19 mouse cellular contexts compared by ENCODE assay signal in genomic region chr14:33634354-33634753, GRCm38 (mm10). TPM values are rescaled to one million over a fixed set of nuclear protein-coding genes. Genes with fewer than 3 reads are reported as not detected.
A peak's percentile ranks its signal among the peaks of the same experiment; 100 is the strongest.
DNase-seq lines count a peak whose midpoint lies in the region; ATAC-seq and TF ChIP-seq lines count a peak whose summit lies in the region.
"Had no signal": no experiment of that assay in that cellular context is flagged by ENCODE, and none has a peak within 500 bp of the region (broad histone marks: within the 10 kb centered on the region; RNA-seq: fewer than 3 reads in every experiment).

No protein-coding gene starts in this region.

- 0 out of 2 replicates have a peak overlapping the region, but pooled peaks have one; percentile 1 for H3K27ac ChIP-seq in liver, embryonic 12.5 days
- H3K27ac ChIP-seq in liver, embryonic 14.5 days = no peak overlapping the region
- no peak overlapping the region for H3K27ac ChIP-seq in liver, embryonic 16.5 days (ENCODE audit: low read length)
- H3K27ac ChIP-seq in lung, postnatal 0 days (ENCODE audit: low read length) = no peak overlapping the region
- no peak overlapping the region for H3K27ac ChIP-seq in cerebellum, adult 2 months (ENCODE audit: insufficient read depth, low read length)
- H3K27ac ChIP-seq: embryonic facial prominence, embryonic 10.5 days; embryonic facial prominence, embryonic 12.5 days; forebrain, embryonic 13.5 days; forebrain, embryonic 15.5 days had no signal

- TF ChIP-seq EP300 in liver, embryonic 14.5 days (IDR thresholded peaks at IDR 0.05; ENCODE audit: low read depth) = no peak
- no peak for TF ChIP-seq EP300 in lung, postnatal 0 days (IDR thresholded peaks at IDR 0.05)

- H3K4me1 ChIP-seq in liver, embryonic 12.5 days = peaks cover 33% of the 10 kb centered on the region
- peaks cover 14 to 15% of the 10 kb centered on the region in 2 experiments for H3K4me1 ChIP-seq in liver, embryonic 14.5 days (replicated peaks; ENCODE audit: control insufficient read depth in 2 of 2, insufficient read depth in 2 of 2, low read length in 1 of 2)
- peaks cover 10% of the 10 kb centered on the region; the same call in 1 of the 2 replicates for H3K4me1 ChIP-seq in liver, embryonic 16.5 days (ENCODE audit: control insufficient read depth, low read depth, low read length)
- H3K4me1 ChIP-seq in lung, postnatal 0 days (ENCODE audit: insufficient read depth, low read depth, low read length) = no peaks in the 10 kb centered on the region
- no peaks in the 10 kb centered on the region for H3K4me1 ChIP-seq in cerebellum, adult 2 months (ENCODE audit: control insufficient read depth, insufficient read depth, low read length)
- H3K4me1 ChIP-seq: embryonic facial prominence, embryonic 10.5 days; embryonic facial prominence, embryonic 12.5 days; forebrain, embryonic 13.5 days; forebrain, embryonic 15.5 days had no signal

- no peak for TF ChIP-seq POLR2A in cerebellum, adult 2 months (IDR thresholded peaks at IDR 0.05; ENCODE audit: borderline replicate concordance, insufficient read depth, low read length)

- H3K27me3 ChIP-seq in liver, embryonic 12.5 days (replicated peaks) = no peaks in the 10 kb centered on the region
- H3K27me3 ChIP-seq in liver, embryonic 14.5 days (ENCODE audit: control insufficient read depth, insufficient read depth, low read length) = no peaks in the 10 kb centered on the region
- H3K27me3 ChIP-seq in liver, embryonic 16.5 days (ENCODE audit: control insufficient read depth, insufficient read depth, low read depth, low read length) = no peaks in the 10 kb centered on the region
- H3K27me3 ChIP-seq in lung, postnatal 0 days (replicated peaks; ENCODE audit: insufficient read depth, low read length) = no peaks in the 10 kb centered on the region
- no peaks in the 10 kb centered on the region for H3K27me3 ChIP-seq in cerebellum, adult 2 months (ENCODE audit: control insufficient read depth, insufficient read depth, low read length)
- H3K27me3 ChIP-seq: embryonic facial prominence, embryonic 12.5 days; forebrain, embryonic 13.5 days; forebrain, embryonic 15.5 days had no signal

- no peaks in the 10 kb centered on the region for H3K9me3 ChIP-seq in liver, embryonic 12.5 days (replicated peaks)
- no peaks in the 10 kb centered on the region for H3K9me3 ChIP-seq in liver, embryonic 14.5 days (ENCODE audit: control insufficient read depth, low read length)
- no peaks in the 10 kb centered on the region for H3K9me3 ChIP-seq in liver, embryonic 16.5 days (replicated peaks; ENCODE audit: control insufficient read depth, low read length)
- H3K9me3 ChIP-seq in lung, postnatal 0 days (ENCODE audit: low read length) = no peaks in the 10 kb centered on the region
- H3K9me3 ChIP-seq: embryonic facial prominence, embryonic 10.5 days; embryonic facial prominence, embryonic 12.5 days; forebrain, embryonic 13.5 days; forebrain, embryonic 15.5 days had no signal

- H3K36me3 ChIP-seq in liver, embryonic 12.5 days = no peaks in the 10 kb centered on the region
- no peaks in the 10 kb centered on the region for H3K36me3 ChIP-seq in liver, embryonic 14.5 days (replicated peaks; ENCODE audit: control insufficient read depth, insufficient read depth, low read depth)
- no peaks in the 10 kb centered on the region for H3K36me3 ChIP-seq in liver, embryonic 16.5 days (ENCODE audit: control insufficient read depth, insufficient read depth)
- no peaks in the 10 kb centered on the region for H3K36me3 ChIP-seq in lung, postnatal 0 days (ENCODE audit: insufficient read depth, low read length)
- H3K36me3 ChIP-seq: embryonic facial prominence, embryonic 10.5 days; embryonic facial prominence, embryonic 12.5 days; forebrain, embryonic 15.5 days had no signal

- no peak for TF ChIP-seq CTCF in liver, embryonic 14.5 days (IDR thresholded peaks at IDR 0.05; ENCODE audit: low read depth)
- no peak for TF ChIP-seq CTCF in lung, postnatal 0 days (IDR thresholded peaks at IDR 0.05)
- no peak for TF ChIP-seq CTCF in cerebellum, adult 2 months (IDR thresholded peaks at IDR 0.05; ENCODE audit: borderline replicate concordance, insufficient read depth, low read depth, low read length)

- DNase-seq in liver = no peak
- no peak for DNase-seq in liver, embryonic 14.5 days (ENCODE audit: low read depth in 3 of 3, low spot score in 3 of 3)
- DNase-seq in lung, postnatal 0 days (ENCODE audit: low spot score) = no peak
- DNase-seq in cerebellum, adult 2 months = no peak
- DNase-seq: adrenal gland, adult 2 months; adrenal gland, postnatal 10 days; adrenal gland, postnatal 25 days; cerebellum, adult 11 months; cerebellum, adult 18-20 months; cerebellum, adult 9-10 months; cerebellum, postnatal 10 days; cerebellum, postnatal 25 days had no signal

- H3K4me3 ChIP-seq in liver, embryonic 12.5 days = no peak overlapping the region
- H3K4me3 ChIP-seq in liver, embryonic 14.5 days (ENCODE audit: insufficient read depth in 1 of 2, low read depth in 2 of 2, low read length in 2 of 2) = no peak overlapping the region
- no peak overlapping the region for H3K4me3 ChIP-seq in liver, embryonic 16.5 days (ENCODE audit: low read depth, low read length)
- H3K4me3 ChIP-seq in lung, postnatal 0 days (ENCODE audit: low read depth, low read length) = no peak overlapping the region
- no peak overlapping the region for H3K4me3 ChIP-seq in cerebellum, adult 2 months (replicated peaks; ENCODE audit: insufficient read depth, low read depth, low read length)
- H3K4me3 ChIP-seq: embryonic facial prominence, embryonic 10.5 days; embryonic facial prominence, embryonic 12.5 days; forebrain, embryonic 13.5 days; forebrain, embryonic 15.5 days had no signal

- no peak overlapping the region for H3K4me2 ChIP-seq in liver, embryonic 12.5 days
- 0 out of 2 replicates have a peak overlapping the region, but pooled peaks have one; percentile 8 for H3K4me2 ChIP-seq in liver, embryonic 14.5 days (ENCODE audit: low read depth)
- H3K4me2 ChIP-seq in liver, embryonic 16.5 days (ENCODE audit: low read depth, low read length) = no peak overlapping the region
- no peak overlapping the region for H3K4me2 ChIP-seq in lung, postnatal 0 days (replicated peaks; ENCODE audit: low read depth, low read length)
- H3K4me2 ChIP-seq: embryonic facial prominence, embryonic 12.5 days; forebrain, embryonic 13.5 days; forebrain, embryonic 15.5 days had no signal

- H3K9ac ChIP-seq in liver, embryonic 12.5 days = no peak overlapping the region
- H3K9ac ChIP-seq in liver, embryonic 14.5 days (replicated peaks) = no peak overlapping the region
- H3K9ac ChIP-seq in liver, embryonic 16.5 days (ENCODE audit: low read depth, low read length) = no peak overlapping the region
- no peak overlapping the region for H3K9ac ChIP-seq in lung, postnatal 0 days (replicated peaks; ENCODE audit: low read depth)
- H3K9ac ChIP-seq: embryonic facial prominence, embryonic 12.5 days; forebrain, embryonic 13.5 days; forebrain, embryonic 15.5 days had no signal

- 43% methylated on average over 4 of the region's 4 CpGs for WGBS in liver, embryonic 12.5 days (ENCODE audit: insufficient replicate concordance)
- WGBS in liver, embryonic 14.5 days (ENCODE audit: insufficient replicate concordance) = 38% methylated on average over 4 of the region's 4 CpGs
- 55% methylated on average over 4 of the region's 4 CpGs for WGBS in liver, embryonic 16.5 days (ENCODE audit: insufficient replicate concordance)
- 89% methylated on average over 4 of the region's 4 CpGs for WGBS in lung, postnatal 0 days
- WGBS in cerebellum, adult 2 months = 97% methylated on average over 4 of the region's 4 CpGs

- peak; percentile 80 for ATAC-seq in liver, embryonic 12.5 days
- ATAC-seq in liver, embryonic 14.5 days (ENCODE audit: insufficient read depth) = peak; percentile 77
- peak; percentile 77 for ATAC-seq in liver, embryonic 16.5 days (ENCODE audit: low read depth)
- no peak for ATAC-seq in lung, postnatal 0 days
- ATAC-seq: forebrain, embryonic 13.5 days; forebrain, embryonic 15.5 days had no signal

RNA-seq across cellular contexts. Expression of gene Ptpn20, which starts 45.3 kb away (rescaled TPM):
- polyA plus RNA-seq in liver, embryonic 12.5 days (2016; fragmentation: Nextera tagmentation; extraction: Ambion mirVana) = 0.12 and 0.19 TPM in 2 replicates
- 0.06 TPM in 2 replicates for polyA plus RNA-seq in liver, embryonic 14.5 days (2012; rRNA removed)
- 0.06 and 0.10 TPM in 2 replicates for polyA plus RNA-seq in liver, embryonic 14.5 days (2014; fragmentation: Nextera tagmentation; extraction: Ambion mirVana)
- 0.07 and 0.12 TPM in 2 replicates for polyA plus RNA-seq in liver, embryonic 16.5 days (2015; fragmentation: Nextera tagmentation; extraction: Ambion mirVana)
- 0.04 TPM in 1 of 2 replicates, not detected in the other for polyA plus RNA-seq in lung, postnatal 0 days (2015; fragmentation: Nextera tagmentation; extraction: Ambion mirVana)
- polyA plus RNA-seq in cerebellum, adult 2 months (2012; rRNA removed) = 0.08 and 0.10 TPM in 2 replicates
- polyA plus RNA-seq: adrenal gland, adult 2 months; C2C12 had no signal
